Mouse (Mus musculus) heart, postnatal 0 days (tissue): ENCODE data around the gene Fnbp4.

Source experiments
- CTCF ChIP-seq: IDR thresholded peaks from 2 replicates; pipeline ENCODE4 v1.5.1; 2016; ENCODE audit warnings: antibody characterized with exemption, control low read depth, low read depth
- EP300 ChIP-seq: IDR thresholded peaks from 2 replicates; pipeline ENCODE4 v1.6.1; 2016; ENCODE audit warnings: antibody characterized with exemption, low read depth

DNA sequence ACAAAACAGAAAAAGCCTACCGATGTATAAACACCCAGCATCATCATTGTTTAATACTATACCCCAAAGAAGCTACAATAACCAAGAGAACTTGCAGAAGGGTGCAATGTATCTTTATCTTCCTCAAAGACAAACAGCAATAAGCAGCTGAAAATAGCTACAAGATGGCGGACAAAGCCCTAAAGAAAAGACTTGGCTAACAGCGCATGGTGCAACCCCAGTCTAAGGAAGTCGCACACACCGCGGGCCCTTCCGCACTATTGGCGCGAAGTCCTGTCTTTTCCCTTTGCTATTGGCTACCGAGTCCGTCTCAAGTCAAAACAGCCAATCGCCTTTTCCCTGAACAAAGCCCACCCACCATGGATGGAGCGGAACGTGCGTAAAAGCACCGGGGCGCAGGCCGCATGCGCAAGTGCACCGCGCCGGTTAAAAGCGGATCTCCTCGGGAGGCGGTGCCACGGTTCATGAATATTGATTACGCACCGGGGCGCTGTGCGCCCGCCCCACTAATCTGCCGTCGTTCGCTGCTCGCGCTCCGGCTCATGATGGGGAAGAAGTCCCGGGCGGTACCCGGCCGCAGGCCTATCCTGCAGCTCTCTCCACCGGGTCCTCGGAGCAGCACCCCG, at the start of gene Fnbp4:
- TF ChIP-seq EP300 (no peak), CTCF (no peak)
